Mouse (Mus musculus): ENCODE measurements around the gene Arf1. TPM values are rescaled to one million over a fixed set of nuclear protein-coding genes. Genes with fewer than 3 reads are reported as not detected.
A peak's percentile ranks its signal among the peaks of the same experiment; 100 is the strongest.

Arf1 gene
- 556 and 557 TPM in 2 replicates for polyA plus RNA-seq (2014; fragmentation: Nextera tagmentation; extraction: Ambion mirVana)

DNA sequence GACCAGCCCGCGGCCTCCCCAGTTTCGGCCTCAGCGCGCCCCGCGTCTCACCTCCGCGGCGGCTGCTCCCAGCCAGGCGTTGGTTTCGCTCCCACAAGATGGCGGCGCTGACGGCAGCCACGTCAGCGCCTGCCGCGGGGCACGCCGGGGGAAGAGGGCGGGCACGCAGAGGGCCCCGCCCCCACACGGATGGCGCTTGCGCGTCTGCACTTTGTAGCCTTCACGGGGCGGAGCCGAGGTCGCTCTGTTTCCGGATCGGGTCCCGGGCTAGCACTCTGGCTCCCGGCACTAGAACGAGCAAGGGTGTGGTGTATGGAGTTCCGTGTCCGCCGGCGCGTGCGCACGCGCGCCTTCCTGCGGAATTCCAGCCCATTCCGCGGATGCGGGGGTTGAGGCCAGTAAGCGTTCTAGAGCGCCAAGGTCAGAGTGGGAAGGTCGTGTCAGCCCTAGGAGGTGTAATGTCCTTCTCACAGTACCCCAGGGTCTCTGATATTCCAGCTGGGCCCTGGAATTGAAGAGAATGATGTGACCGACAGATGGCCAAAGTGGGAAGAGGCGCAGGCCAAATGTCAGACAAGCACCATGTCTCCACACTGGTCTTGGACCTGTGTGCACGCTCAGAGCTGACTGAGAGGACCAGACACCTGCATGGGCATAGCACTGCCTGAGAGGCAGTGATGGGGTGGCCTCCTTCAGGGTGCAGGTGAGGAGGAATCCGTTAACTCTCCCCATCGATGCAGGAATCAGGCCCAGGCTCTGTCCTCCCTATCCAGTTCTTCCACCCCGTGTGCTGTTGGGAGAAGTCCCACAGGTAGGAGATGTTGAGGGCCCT lies at the start of gene Arf1:
TSS of gene Arf1 (minus strand) at position 149 of the 832 bp plus-strand sequence.
- peaks cover 10% of the 10 kb centered on the region for H3K36me3 ChIP-seq (ENCODE audit: control insufficient read depth, insufficient read depth, low read length)
- ATAC-seq (ENCODE audit: insufficient number of reproducible peaks, insufficient read depth, low FRiP score, low read depth): peak; percentile 94

DNA sequence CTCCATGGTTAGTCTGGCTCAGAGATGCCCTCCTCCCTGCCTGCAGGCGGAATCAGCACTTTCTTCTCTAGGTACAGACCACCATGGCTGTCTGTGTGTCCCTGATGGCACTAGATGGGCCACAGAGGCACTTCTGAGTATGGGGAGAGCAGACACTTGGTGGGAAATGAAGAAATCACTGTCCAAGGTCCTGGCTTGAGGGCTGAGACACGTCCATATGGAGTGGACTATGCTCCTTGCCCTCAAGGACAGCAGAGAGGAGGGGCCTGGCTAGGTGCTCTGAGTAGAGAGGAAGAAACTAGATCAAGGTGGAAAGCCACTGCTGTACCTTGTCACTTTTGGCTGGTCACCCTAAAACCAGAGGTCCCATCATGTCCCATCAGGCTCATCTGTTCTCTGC lies 48.8 kb upstream of the Arf1 start:
- peaks cover 50% of the 10 kb centered on the region for H3K27me3 ChIP-seq (ENCODE audit: control insufficient read depth, insufficient read depth, low read length)
- no peak overlapping the region for H3K4me2 ChIP-seq (ENCODE audit: low read length)
- no peaks in the 10 kb centered on the region; a peak in 1 of 4 replicates for H3K4me1 ChIP-seq (ENCODE audit: control insufficient read depth in 2 of 2, insufficient read depth in 2 of 2, low read length in 2 of 2)
- ATAC-seq (ENCODE audit: insufficient number of reproducible peaks, insufficient read depth, low FRiP score, low read depth): no peak
- no peaks in the 10 kb centered on the region for H3K36me3 ChIP-seq (ENCODE audit: control insufficient read depth, insufficient read depth, low read length)
- H3K9me3 ChIP-seq (ENCODE audit: control insufficient read depth, low read length): no peaks in the 10 kb centered on the region
- 21% methylated on average over 2 of the region's 2 CpGs for WGBS
- H3K9ac ChIP-seq (ENCODE audit: low read length): no peak overlapping the region
- no peak overlapping the region for H3K27ac ChIP-seq (replicated peaks in 1 of 2; ENCODE audit: control insufficient read depth in 1 of 2, insufficient read depth in 1 of 2, low read depth in 2 of 2, low read length in 2 of 2)
- H3K4me3 ChIP-seq (ENCODE audit: control insufficient read depth in 1 of 2, insufficient read depth in 1 of 2, low read depth in 1 of 2, low read length in 2 of 2): no peak overlapping the region

More for the DNA sequence above, at the start of gene Arf1:
- Histone ChIP-seq H3K4me3 (ENCODE audit: control insufficient read depth in 1 of 2, insufficient read depth in 1 of 2, low read depth in 1 of 2, low read length in 2 of 2) (peak within 1 kb of the TSS; percentile 89 to 99), H3K27me3 (ENCODE audit: control insufficient read depth, insufficient read depth, low read length) (no peaks in the 10 kb centered on the region), H3K9me3 (ENCODE audit: control insufficient read depth, low read length) (no peaks in the 10 kb centered on the region), H3K4me1 (ENCODE audit: control insufficient read depth in 2 of 2, insufficient read depth in 2 of 2, low read length in 2 of 2) (peaks cover 11 to 40% of the 10 kb centered on the region in 2 experiments), H3K9ac (ENCODE audit: low read length) (peak within 1 kb of the TSS; percentile 100), H3K4me2 (ENCODE audit: low read length) (peak within 1 kb of the TSS; percentile 88), H3K27ac (replicated peaks in 1 of 2; ENCODE audit: control insufficient read depth in 1 of 2, insufficient read depth in 1 of 2, low read depth in 2 of 2, low read length in 2 of 2) (peak within 1 kb of the TSS; percentile 97 to 98)
- WGBS: 4% methylated on average over 59 of the region's 59 CpGs

DNA sequence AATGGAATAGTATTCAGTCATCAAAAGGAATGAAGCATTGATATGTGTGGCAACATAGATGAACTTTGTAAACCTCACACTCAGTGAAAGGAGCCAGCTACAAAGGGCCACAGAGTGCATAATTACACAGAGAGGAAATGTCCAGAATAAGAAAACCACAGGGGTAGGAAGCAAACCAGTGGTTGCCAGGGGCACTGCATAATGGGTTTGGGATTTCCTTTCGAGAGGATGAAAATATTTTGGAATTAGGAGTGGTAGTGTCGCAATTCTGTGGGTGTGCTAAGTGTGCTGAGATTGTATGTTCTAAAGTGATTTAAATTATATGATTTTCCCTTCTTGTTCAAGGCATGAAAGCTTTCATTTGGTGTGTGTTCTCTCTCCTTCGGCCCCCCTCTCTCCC lies 46.1 kb upstream of the Arf1 start:
- Histone ChIP-seq H3K4me2 (ENCODE audit: low read length) (no peak overlapping the region), H3K27me3 (ENCODE audit: control insufficient read depth, insufficient read depth, low read length) (peaks cover 26% of the 10 kb centered on the region), H3K4me3 (ENCODE audit: control insufficient read depth in 1 of 2, insufficient read depth in 1 of 2, low read depth in 1 of 2, low read length in 2 of 2) (no peak overlapping the region), H3K27ac (replicated peaks in 1 of 2; ENCODE audit: control insufficient read depth in 1 of 2, insufficient read depth in 1 of 2, low read depth in 2 of 2, low read length in 2 of 2) (no peak overlapping the region), H3K36me3 (ENCODE audit: control insufficient read depth, insufficient read depth, low read length) (no peaks in the 10 kb centered on the region), H3K9me3 (ENCODE audit: control insufficient read depth, low read length) (no peaks in the 10 kb centered on the region), H3K4me1 (ENCODE audit: control insufficient read depth in 2 of 2, insufficient read depth in 2 of 2, low read length in 2 of 2) (no peaks in the 10 kb centered on the region; a peak in 1 of 4 replicates), H3K9ac (ENCODE audit: low read length) (no peak overlapping the region)
- no peak for ATAC-seq (ENCODE audit: insufficient number of reproducible peaks, insufficient read depth, low FRiP score, low read depth)
- 48% methylated on average over 3 of the region's 3 CpGs for WGBS

DNA sequence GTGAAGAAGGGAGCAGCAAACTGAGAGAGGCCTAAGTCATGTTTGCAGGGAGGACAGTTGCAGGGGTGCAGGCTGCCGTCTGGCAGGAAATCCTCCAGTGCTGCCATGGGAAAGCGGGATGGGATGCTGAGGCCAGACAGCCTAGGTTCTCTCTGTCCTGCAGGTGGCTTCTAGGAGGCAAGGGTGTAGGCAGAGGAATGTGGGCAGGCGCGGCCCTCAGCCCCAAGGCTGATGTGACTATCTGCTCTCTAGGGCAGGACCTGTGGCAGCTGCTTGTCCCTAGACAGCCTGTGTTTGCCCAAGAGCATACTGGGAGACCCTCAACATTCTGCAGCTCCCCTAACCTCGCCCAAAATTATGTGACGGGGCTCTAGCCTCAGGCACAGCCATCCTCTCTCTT lies 38.7 kb upstream of the Arf1 start:
- H3K9me3 ChIP-seq (ENCODE audit: control insufficient read depth, low read length): peaks cover 6% of the 10 kb centered on the region; the same call in 1 of the 2 replicates
- 28% methylated on average over 6 of the region's 6 CpGs for WGBS
- H3K27me3 ChIP-seq (ENCODE audit: control insufficient read depth, insufficient read depth, low read length): peaks cover 62% of the 10 kb centered on the region
- H3K4me3 ChIP-seq (ENCODE audit: control insufficient read depth in 1 of 2, insufficient read depth in 1 of 2, low read depth in 1 of 2, low read length in 2 of 2): no peak overlapping the region
- no peak overlapping the region for H3K4me2 ChIP-seq (ENCODE audit: low read length)
- H3K4me1 ChIP-seq (ENCODE audit: control insufficient read depth in 2 of 2, insufficient read depth in 2 of 2, low read length in 2 of 2): peaks cover 4 to 11% of the 10 kb centered on the region in 2 experiments; a peak in 3 of 4 replicates
- no peaks in the 10 kb centered on the region for H3K36me3 ChIP-seq (ENCODE audit: control insufficient read depth, insufficient read depth, low read length)
- H3K27ac ChIP-seq (replicated peaks in 1 of 2; ENCODE audit: control insufficient read depth in 1 of 2, insufficient read depth in 1 of 2, low read depth in 2 of 2, low read length in 2 of 2): no peak overlapping the region
- no peak overlapping the region for H3K9ac ChIP-seq (ENCODE audit: low read length)
- ATAC-seq (ENCODE audit: insufficient number of reproducible peaks, insufficient read depth, low FRiP score, low read depth): no peak

DNA sequence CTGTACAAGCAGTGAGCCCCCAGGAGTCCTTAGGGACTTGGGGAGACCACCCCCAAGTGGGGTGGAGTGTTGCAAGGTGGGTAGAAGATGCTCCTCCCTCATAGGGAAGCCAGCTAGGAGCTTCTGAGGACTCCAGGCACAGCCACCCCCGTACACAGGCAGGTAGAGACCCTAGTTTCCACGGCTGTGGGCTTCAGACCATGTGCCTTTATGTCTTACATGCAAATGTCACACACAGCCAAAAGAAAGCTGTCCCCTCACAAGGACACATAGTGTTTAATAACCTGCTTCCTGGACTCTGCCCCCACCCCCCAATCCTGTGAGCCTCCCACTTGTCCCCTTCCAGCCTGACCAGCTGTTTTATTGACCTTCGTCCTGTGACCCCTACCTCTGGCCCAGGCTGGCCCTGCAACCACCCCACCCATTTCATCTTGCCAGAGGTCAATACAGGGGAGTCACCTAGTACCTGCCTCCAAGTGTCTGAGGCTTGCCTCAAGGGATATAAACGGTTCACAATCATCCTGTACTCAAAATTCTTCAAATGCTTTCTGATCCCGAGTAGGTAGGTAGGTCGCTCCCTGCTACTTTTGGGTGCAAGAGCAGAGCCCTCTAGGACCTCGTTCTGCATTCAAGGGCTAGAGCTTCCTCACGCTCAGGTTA lies 37.2 kb upstream of the Arf1 start:
- ATAC-seq (ENCODE audit: insufficient number of reproducible peaks, insufficient read depth, low FRiP score, low read depth): no peak
- Histone ChIP-seq H3K27me3 (ENCODE audit: control insufficient read depth, insufficient read depth, low read length) (peaks cover 65% of the 10 kb centered on the region), H3K36me3 (ENCODE audit: control insufficient read depth, insufficient read depth, low read length) (no peaks in the 10 kb centered on the region), H3K4me2 (ENCODE audit: low read length) (no peak overlapping the region), H3K4me3 (ENCODE audit: control insufficient read depth in 1 of 2, insufficient read depth in 1 of 2, low read depth in 1 of 2, low read length in 2 of 2) (no peak overlapping the region), H3K9me3 (ENCODE audit: control insufficient read depth, low read length) (peaks cover 6% of the 10 kb centered on the region; the same call in 1 of the 2 replicates), H3K4me1 (ENCODE audit: control insufficient read depth in 2 of 2, insufficient read depth in 2 of 2, low read length in 2 of 2) (peaks cover 4 to 11% of the 10 kb centered on the region in 2 experiments; a peak in 3 of 4 replicates), H3K9ac (ENCODE audit: low read length) (no peak overlapping the region), H3K27ac (replicated peaks in 1 of 2; ENCODE audit: control insufficient read depth in 1 of 2, insufficient read depth in 1 of 2, low read depth in 2 of 2, low read length in 2 of 2) (no peak overlapping the region)
- 58% methylated on average over 8 of the region's 8 CpGs for WGBS

DNA sequence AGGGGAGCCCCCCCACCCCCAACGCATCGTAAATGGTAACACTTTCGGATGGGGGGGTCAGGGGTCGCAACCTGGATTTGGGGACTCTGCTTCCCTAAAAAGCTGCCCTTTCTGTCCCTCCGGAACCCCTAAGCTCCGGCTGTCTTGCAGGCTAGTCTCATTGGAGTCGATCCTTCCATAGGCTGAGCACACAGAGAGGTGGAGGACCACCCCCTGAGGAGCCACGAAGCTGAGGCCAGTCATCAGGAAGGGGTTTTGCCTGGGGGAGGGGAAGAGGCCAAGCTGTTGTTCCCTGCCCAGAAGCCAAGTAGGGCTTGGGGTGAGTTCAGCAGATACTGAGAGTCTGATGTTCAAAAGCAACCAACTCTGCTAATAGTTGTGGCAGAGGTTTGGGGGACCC lies 36.5 kb upstream of the Arf1 start:
- ATAC-seq (ENCODE audit: insufficient number of reproducible peaks, insufficient read depth, low FRiP score, low read depth): no peak
- Histone ChIP-seq H3K27ac (replicated peaks in 1 of 2; ENCODE audit: control insufficient read depth in 1 of 2, insufficient read depth in 1 of 2, low read depth in 2 of 2, low read length in 2 of 2) (no peak overlapping the region), H3K36me3 (ENCODE audit: control insufficient read depth, insufficient read depth, low read length) (no peaks in the 10 kb centered on the region), H3K4me2 (ENCODE audit: low read length) (peak overlapping the region; percentile 90), H3K27me3 (ENCODE audit: control insufficient read depth, insufficient read depth, low read length) (peaks cover 68% of the 10 kb centered on the region), H3K9ac (ENCODE audit: low read length) (peak overlapping the region; percentile 71), H3K9me3 (ENCODE audit: control insufficient read depth, low read length) (peaks cover 6% of the 10 kb centered on the region; the same call in 1 of the 2 replicates), H3K4me3 (ENCODE audit: control insufficient read depth in 1 of 2, insufficient read depth in 1 of 2, low read depth in 1 of 2, low read length in 2 of 2) (peak overlapping the region; percentile 49 to 56), H3K4me1 (ENCODE audit: control insufficient read depth in 2 of 2, insufficient read depth in 2 of 2, low read length in 2 of 2) (peaks cover 4 to 11% of the 10 kb centered on the region in 2 experiments; a peak in 3 of 4 replicates)
- 3% methylated on average over 8 of the region's 8 CpGs for WGBS

DNA sequence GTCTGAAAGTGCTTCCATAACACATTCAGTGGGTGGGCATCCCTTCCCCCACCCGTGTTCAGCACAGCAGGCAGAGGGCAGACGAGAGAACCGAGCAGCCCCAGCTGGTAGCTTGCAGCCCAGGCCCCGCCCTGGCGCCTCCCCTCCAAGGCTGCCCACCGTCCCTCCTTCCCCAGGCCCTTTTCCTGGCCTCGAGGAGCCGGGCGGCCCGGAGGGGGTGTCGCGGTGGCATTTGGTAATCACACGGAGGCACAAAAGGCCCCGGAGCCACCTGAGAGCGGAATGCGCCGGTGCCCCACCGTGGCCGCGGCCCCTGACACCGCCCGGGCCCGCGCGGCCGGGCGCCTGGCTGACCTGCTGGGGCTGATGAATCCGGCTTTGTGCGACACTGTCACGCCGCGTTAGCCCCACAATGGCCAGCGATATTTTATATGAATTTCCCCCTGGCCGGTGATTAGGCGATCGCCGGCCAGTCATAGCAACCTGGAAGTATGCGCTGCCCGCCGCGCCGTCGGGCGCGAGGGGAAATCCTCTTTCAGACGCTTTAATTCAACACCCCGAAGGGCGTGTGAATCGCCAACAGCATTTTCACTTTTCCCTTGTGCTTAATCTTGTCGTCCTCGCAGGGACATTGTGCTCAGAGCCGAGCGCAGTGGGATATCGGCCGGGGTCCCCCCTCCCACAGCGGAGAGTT lies 35.9 kb upstream of the Arf1 start:
- peak overlapping the region; percentile 90 for H3K4me2 ChIP-seq (ENCODE audit: low read length)
- ATAC-seq (ENCODE audit: insufficient number of reproducible peaks, insufficient read depth, low FRiP score, low read depth): peak; percentile 56; the same call in 1 of the 2 replicates
- peaks cover 5% of the 10 kb centered on the region; the same call in 1 of the 2 replicates for H3K9me3 ChIP-seq (ENCODE audit: control insufficient read depth, low read length)
- H3K27ac ChIP-seq (replicated peaks in 1 of 2; ENCODE audit: control insufficient read depth in 1 of 2, insufficient read depth in 1 of 2, low read depth in 2 of 2, low read length in 2 of 2): no peak overlapping the region
- peak overlapping the region; percentile 49 to 56 for H3K4me3 ChIP-seq (ENCODE audit: control insufficient read depth in 1 of 2, insufficient read depth in 1 of 2, low read depth in 1 of 2, low read length in 2 of 2)
- H3K36me3 ChIP-seq (ENCODE audit: control insufficient read depth, insufficient read depth, low read length): no peaks in the 10 kb centered on the region
- H3K27me3 ChIP-seq (ENCODE audit: control insufficient read depth, insufficient read depth, low read length): peaks cover 68% of the 10 kb centered on the region
- WGBS: under 1% methylated on average over 52 of the region's 56 CpGs
- H3K9ac ChIP-seq (ENCODE audit: low read length): peak overlapping the region; percentile 71
- H3K4me1 ChIP-seq (ENCODE audit: control insufficient read depth in 2 of 2, insufficient read depth in 2 of 2, low read length in 2 of 2): peaks cover 4 to 11% of the 10 kb centered on the region in 2 experiments; a peak in 3 of 4 replicates

Measured in heart, embryonic 14.5 days (tissue).